Mouse (Mus musculus): Measurements from ENCODE around the gene Rnf187.

The Rnf187 gene

DNA sequence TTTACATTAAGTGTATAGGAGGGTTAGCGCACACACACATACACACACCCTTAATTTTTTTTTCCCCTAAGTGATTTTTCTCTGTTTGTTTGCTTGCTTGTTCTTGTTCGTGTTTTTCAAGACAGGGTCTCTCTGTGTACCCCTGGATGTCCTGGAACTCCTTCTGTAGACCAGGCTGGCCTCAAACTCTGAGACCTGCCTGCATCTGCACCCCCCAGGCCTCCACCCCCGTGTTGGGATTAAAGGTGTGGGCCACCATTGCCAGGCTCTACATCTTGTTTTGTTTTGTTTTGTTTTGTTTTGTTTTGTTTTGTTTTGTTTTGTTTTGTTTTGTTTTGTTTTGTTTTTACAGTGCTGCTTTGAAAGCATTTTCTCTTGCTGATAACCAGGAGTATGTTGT, 8.6 kb upstream of the Rnf187 start:
- no peak for DNase-seq

DNA sequence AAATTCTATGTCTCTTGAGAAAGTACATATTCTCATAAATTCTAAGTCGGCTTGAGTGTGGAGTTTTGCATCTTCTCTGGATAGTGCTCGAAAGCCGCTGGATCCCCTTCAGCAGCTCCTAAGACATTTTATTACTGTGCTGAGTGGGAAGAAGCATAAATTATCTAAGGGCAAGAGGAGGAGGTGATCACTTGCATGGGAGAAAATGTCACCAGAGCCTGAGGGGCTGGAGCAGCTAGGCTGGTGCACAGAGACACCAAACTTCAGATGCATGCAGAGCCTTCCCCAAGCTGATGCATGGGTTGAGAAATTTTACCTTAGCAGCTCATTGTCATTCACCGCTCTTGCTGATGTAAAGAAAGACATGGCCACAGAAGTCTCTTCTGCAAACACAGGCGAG, 5.4 kb upstream of the Rnf187 start:
- DNase-seq, result no peak

DNA sequence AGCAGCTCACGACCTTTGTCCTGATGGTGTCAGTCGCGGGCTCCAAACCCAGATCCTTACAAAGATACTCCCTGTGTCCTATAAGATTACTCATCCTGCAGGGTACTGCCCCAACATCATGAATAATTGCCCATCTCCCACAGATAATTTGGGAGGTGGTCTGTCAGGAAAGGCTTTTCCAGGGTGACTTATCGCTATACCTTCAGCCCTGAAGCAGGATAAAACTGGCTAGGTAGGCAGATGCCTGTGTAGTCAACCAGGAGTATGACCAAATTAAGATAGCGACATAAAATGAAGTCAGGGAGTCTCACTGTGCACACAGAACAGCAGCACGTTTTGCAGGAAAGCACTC, 348 bp upstream of the Rnf187 start:
- no peak for DNase-seq

- DNase-seq, result peak; percentile 37 to 47
These were observed 807 bp downstream of the Rnf187 start for GRCm38 (mm10) chr11:58937909-58938308.

- DNase-seq, result no peak
These were observed 7.1 kb downstream of the Rnf187 start for GRCm38 (mm10) chr11:58931576-58931975.

DNA sequence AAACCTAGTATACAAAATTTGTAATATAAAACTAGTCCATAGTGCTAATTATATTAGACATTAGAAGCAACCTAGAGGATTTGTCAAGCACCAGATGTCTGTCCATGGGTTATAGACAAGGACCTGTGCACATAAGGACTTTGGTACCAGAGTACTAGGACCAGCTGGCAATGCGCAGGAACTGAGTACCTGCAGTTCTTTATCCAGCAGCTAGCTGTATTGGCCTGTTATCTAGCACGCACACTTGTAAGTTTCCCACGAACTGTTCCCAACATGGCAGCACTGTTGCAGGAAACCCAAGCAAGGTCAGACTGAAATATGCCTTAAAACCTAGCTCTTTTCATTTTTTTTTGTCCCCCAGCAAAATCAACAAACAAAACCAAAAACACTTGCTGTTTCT, 8.5 kb downstream of the Rnf187 start:
- DNase-seq, result no peak

- DNase-seq, result no peak
These were observed 9.1 kb downstream of the Rnf187 start for GRCm38 (mm10) chr11:58929641-58930040.

- no peak for DNase-seq
These were observed 9.7 kb downstream of the Rnf187 start for GRCm38 (mm10) chr11:58929055-58929454.

DNA sequence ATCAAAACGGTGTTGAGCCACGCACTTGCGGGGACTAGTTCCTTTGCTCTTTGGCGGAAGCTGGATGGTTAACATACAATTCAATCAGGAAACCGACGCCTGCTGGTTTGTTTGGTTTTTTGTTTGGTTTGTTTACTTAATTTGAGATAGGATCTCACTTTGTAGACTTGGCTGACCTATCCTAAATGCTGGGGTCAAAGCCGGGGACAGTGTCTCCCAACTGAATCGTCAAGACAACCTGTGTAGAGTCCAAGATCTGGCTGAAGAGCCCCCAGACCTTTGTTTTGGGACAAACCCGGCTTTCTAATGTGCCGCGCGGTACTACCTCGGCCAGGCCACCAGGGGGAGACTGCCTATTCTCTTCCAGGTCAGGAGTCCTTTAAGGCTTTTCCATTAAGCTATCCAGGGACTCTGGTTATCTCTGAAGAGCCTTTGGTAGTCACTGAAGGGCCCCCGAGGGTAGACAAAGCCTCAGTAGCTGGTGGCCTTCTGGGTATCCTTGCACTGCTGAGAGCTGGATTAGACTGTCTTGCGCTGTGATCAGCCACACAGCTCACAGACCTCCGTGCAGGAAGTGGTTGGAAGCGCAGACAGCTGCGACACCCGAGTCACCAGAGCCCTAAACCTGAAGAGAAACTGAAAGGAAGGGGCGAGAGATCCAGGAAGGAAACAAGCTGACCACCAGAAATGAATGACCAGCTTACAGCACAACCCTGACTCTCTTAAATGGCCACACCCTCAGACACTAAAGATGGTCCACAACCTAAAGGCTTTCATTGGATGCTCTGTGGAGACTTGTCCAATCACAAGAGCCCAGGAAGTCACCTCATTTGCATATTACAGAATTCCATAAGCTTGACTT, 10.7 kb downstream of the Rnf187 start:
- peak; percentile 72 to 79 for DNase-seq

- DNase-seq, result no peak
These were observed 11.7 kb downstream of the Rnf187 start for GRCm38 (mm10) chr11:58927053-58927452.

GRCm38 (mm10) chr11:58926651-58927050, 12.1 kb downstream of the Rnf187 start:
- no peak for DNase-seq

GRCm38 (mm10) chr11:58922420-58922819, 16.3 kb downstream of the Rnf187 start:
- no peak for DNase-seq

DNA sequence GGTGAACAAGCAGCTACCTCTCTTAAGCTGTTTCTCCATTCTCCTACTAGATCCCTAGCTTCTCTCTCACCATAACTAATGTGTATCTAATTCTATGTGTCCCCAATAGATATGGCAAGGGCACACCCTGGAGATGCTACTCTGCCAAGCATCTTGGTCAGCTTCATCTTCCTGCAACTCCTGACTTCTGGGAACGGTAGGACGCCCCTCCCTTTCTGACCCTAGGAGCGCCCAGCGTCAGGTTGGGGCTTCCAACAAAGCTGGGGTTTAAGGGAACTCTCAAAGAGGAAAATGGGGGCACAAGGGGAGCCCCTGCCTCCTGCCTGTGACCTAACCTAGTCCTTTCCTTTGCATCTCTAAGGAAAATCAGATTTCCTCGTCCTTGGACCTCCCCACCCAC, 20.0 kb downstream of the Rnf187 start:
- no peak for DNase-seq

- no peak for DNase-seq
These were observed 20.9 kb downstream of the Rnf187 start, which contains the start of gene Btnl10 for GRCm38 (mm10) chr11:58917745-58918366. Gene Btnl10, plus strand, starts transcription at chr11:58917908.

DNA sequence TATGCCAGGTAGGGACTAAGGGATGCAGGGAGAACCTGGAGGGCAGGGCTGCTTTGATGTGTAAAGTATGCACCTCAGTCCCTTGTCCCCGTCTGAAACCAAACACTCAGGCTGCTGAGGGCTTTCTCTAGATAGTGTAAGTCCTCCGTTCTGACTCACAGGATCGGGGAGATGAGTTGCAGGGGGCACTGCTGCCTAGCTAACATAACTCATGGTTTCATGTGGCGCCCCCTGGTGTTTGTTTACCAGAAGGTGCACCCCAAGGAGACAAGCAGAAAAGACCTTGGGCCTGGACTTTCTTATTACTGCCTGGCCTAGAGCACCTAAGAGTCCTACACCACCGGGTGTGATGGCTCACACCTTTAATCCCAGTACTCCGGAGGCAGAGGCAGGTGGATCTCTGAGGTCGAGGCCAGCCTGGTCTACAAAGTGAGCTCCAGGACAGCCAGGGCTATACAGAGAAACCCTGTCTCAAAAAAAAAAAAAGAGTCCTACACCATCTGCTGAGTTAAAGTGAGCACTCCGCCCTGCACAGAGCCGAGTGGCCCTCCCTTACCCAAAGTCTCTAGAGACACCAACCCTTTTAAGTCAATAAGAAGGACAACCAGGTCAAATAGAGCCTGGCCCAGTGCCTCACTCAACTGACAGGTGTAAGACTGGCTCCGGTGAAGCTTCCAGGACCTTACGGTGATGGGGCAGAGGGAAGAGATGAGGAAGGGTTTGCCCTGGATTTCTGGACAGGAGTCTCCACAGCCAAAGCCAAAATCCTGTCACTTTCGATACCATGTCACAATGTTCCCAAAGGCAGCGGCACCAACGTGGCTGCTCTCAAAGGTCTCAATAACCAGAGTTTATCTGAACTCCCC, 21.6 kb downstream of the Rnf187 start:
- peak; percentile 52 to 69 for DNase-seq

GRCm38 (mm10) chr11:58914461-58915028, 24.2 kb downstream of the Rnf187 start:
- peak; percentile 49 to 59 for DNase-seq

DNA sequence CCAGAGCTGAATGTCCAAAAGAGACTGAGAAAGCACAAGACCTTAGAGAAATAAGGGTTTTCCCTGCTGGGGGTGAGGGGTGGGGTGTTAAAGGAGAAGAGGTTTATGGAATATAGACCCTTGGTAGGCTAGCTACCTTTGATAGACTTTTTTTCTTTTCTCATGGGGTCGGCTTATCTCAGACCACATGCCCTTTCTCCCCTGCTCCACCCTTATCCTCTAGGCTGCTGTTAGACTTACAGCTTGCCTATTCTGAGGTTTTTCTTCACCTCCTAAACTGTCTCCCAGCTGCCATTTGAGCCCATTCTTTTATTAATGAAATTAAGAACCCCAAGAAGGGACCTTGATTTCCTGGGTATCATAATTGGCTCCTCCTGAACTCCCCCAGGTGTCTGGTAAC, 24.9 kb downstream of the Rnf187 start:
- DNase-seq, result no peak

- peak; percentile 43 to 60 for DNase-seq
These were observed 33.9 kb downstream of the Rnf187 start for GRCm38 (mm10) chr11:58904838-58905237.

- DNase-seq, result no peak
These were observed 34.4 kb downstream of the Rnf187 start for GRCm38 (mm10) chr11:58904410-58904718.

DNA sequence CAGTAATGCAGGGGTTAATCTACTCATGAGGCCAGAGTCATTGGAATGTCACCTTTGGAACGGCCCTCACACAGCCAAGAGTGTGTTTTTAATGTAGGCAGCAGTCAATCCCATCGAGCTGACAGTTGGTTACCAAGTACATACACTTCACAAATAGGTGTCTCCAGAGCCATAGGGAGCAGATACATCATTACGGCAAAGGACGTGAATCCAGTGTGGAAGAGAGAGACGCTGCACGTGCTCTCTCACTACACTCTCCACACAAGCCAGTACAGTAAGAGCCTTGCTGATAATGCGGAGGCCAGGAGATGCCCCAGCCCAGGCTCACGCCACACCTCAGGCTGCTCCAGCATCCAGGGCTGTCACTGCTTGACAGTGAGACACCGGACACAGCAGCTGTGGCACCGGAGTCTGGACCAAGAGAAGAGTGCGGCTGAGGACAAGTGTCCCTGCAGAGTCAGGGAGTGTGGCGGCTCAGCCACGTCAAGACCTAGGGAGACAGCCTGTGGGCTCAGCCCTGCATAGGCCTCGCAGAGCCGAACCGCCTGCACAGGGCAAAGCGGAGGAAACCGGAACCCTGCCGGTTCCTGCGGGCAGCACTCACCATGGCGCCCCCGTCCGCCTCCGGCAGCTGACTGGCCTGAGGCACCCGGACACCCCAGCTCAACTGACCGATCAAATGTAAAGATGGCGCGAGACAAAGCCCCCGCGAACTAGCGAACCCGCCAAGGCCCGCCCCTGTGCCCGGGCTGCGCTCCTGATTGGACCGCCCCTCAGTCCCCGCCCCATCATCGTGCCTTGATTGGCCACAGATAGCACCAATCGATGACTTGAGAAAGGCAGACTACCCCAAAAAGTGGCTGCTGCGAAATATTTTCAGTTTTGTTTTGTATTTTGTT, 35.0 kb downstream of the Rnf187 start, which contains the start of gene Zfp39:
TSS of gene Zfp39 (minus strand) at position 715 of the 899 bp plus-strand sequence.
- peak; percentile 97 to 98 for DNase-seq

DNA sequence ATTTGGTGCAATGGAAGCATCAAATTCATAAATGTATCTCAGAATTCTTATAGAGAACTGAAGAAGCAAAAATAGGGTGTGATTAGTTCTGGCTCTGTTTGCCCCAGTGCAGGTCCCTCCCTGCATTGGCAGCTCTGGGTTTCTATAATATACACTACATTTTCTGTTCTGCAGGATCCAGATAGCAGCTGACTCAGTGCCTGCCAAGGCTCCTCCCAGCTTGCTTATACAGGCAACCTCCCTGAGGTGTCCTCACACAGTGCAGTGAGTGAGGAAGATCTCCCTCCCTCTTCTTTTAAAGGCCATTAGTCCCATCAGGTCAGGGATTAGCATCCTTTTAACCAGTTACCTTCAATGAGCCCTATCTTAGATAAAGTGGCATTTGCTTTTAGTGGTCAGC, 37.6 kb downstream of the Rnf187 start:
- DNase-seq, result no peak

- no peak for DNase-seq
These were observed 41.2 kb downstream of the Rnf187 start for GRCm38 (mm10) chr11:58897485-58897884.
